Mouse (Mus musculus) lung, embryonic 15.5 days (tissue): ENCODE results near the gene Zkscan8. TPM values are rescaled to one million over a fixed set of nuclear protein-coding genes. Genes with fewer than 3 reads are reported as not detected.
"Not testable (repeated sequence)": the region's sequence is repeated elsewhere in the genome, so short reads cannot be mapped to it uniquely, and the experiment has no call there.

Source experiments
- ATAC-seq: fragments of 200-750 bp; cut with Nextera tagmentation; 2 replicates; pipeline ENCODE4 v1.8.0; 2017; ENCODE audit warnings: moderate number of reproducible peaks, borderline replicate concordance; ENCODE audit not compliant: low FRiP score, low TSS enrichment; ENCODE audit errors: extremely low read depth
- H3K27ac ChIP-seq: fragments of 300-500 bp; sonication (generic); 2 replicates; pipeline ENCODE4 v1.5.1; 2015; ENCODE audit warnings: moderate library complexity, mild to moderate bottlenecking, inconsistent platforms
- H3K27me3 ChIP-seq: fragments of 300-500 bp; sonication (generic); 2 replicates; pipeline ENCODE4 v1.6.1; 2015; ENCODE audit warnings: inconsistent platforms
- H3K36me3 ChIP-seq: fragments of 300-500 bp; sonication (generic); 2 replicates; pipeline ENCODE4 v1.6.1; 2015; ENCODE audit warnings: inconsistent platforms
- H3K4me1 ChIP-seq: fragments of 300-500 bp; sonication (generic); 2 replicates; pipeline ENCODE4 v1.6.1; 2015; ENCODE audit warnings: inconsistent platforms
- H3K4me2 ChIP-seq: fragments of 300-500 bp; sonication (generic); 2 replicates; pipeline ENCODE4 v1.6.1; 2015; ENCODE audit warnings: inconsistent platforms, mild to moderate bottlenecking, moderate library complexity
- H3K4me3 ChIP-seq: fragments of 300-500 bp; sonication (generic); 2 replicates; pipeline ENCODE4 v1.5.1; 2015; ENCODE audit warnings: mild to moderate bottlenecking, inconsistent platforms
- H3K9ac ChIP-seq: fragments of 300-500 bp; sonication (generic); 2 replicates; pipeline ENCODE4 v1.6.1; 2015; ENCODE audit warnings: inconsistent platforms
- H3K9me3 ChIP-seq: fragments of 300-500 bp; sonication (generic); 2 replicates; pipeline ENCODE4 v1.6.1; 2016; ENCODE audit warnings: inconsistent platforms
- WGBS: fragments of 180-500 bp; shearing (Covaris S2); methylation state at CpG from one replicate; pipeline ENCODE4 v1.1.7; 2015; 5-methylcytosine and 5-hydroxymethylcytosine counted together
- polyA plus RNA-seq: library from polyadenylated mRNA; unstranded; fragments of >200 nt; fragmentation: Nextera tagmentation; extraction: Ambion mirVana; gene quantifications from 2 replicates; pipeline ENCODE4 v1.2.1, GENCODE M21; 2015

The Zkscan8 gene
- polyA plus RNA-seq, 1 experiment from 2014 or later, result 6.8 TPM

DNA sequence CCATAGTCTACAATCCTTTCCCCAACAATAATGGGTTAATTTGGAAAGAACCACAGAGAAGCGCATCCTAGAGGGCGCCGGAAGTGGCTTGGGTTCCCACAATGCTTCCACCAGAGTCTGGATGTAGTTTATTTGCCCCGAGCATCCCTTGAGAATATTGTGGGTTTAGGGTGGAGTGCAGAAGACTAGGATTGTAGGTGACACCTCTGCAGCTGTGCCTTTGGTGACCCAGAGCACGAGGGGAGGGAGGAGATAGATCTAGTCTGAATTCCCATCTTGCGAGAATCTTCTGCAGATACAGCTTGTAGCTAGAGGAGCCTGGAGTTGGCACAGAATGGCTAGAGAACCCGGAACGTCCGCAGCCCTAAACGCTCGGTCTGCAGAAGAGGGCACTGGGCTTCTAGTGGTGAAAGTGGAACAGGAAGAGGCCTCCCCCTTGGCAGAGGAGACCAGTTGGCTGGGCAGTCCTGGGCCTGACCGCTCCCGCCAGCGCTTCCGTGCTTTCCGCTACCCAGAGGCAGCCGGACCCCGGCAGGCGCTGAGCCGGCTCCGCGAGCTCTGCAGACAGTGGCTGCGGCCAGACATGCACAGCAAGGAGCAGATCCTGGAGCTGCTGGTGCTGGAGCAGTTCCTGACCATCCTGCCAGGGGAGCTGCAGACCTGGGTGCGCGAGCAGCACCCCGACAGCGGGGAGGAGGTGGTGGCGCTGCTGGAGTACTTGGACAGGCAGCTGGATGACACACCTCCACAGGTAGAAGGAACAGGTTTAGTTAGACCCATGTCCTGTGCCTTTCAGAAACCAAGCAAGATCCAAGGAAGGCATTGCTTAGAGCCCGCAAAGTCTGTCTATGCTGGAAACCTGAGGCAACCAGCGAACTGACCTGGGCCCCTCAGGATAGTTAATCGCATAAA, 51.9 kb downstream of the Zkscan8 start, which contains the start of the genes Zkscan4 and Gm10065:
Gene Zkscan4 (plus strand): TSS at position 149 of the 912 bp plus-strand sequence.
Gene Gm10065 (minus strand): TSS at position 683 of the 912 bp plus-strand sequence.
- Histone ChIP-seq H3K9ac (peak within 1 kb of the TSS; percentile 50), H3K27ac (peak within 1 kb of the TSS; percentile 64), H3K4me2 (peak within 1 kb of the TSS; percentile 59), H3K4me3 (peak within 1 kb of the TSS; percentile 45)
- H3K36me3 ChIP-seq, H3K4me1 ChIP-seq, H3K27me3 ChIP-seq, H3K9me3 ChIP-seq: not testable (repeated sequence)
- WGBS, result 6% methylated on average over 28 of the region's 31 CpGs
- ATAC-seq, result peak; percentile 89

DNA sequence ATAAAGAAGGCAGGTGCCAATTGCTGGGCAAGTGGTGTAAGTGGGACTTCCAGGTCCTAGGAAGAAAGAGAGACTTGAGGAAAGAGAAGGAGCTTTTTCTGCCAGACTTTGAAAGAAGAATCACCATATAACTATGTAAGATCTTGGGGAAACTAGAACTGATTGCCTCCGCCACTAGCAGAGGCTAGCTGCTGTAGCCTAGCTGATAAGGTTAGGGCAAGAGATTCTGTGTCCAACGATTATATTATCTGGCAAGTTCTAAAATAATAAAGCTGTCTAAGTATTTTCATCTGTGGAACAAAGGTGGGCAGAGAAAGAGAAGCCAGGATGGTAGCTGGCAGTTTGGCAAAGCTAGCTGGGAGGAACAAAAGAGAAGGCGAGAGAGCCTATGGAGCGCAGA, 58.5 kb downstream of the Zkscan8 start:
- ATAC-seq, result no peak
- no peak overlapping the region for H3K4me3 ChIP-seq
- no peaks in the 10 kb centered on the region for H3K9me3 ChIP-seq
- no peak overlapping the region for H3K27ac ChIP-seq
- H3K36me3 ChIP-seq, result no peaks in the 10 kb centered on the region
- H3K27me3 ChIP-seq, result no peaks in the 10 kb centered on the region
- H3K9ac ChIP-seq, result no peak overlapping the region
- no peak overlapping the region for H3K4me2 ChIP-seq
- H3K4me1 ChIP-seq, result peaks cover 10% of the 10 kb centered on the region; the same call in 1 of the 2 replicates
- 37% methylated on average over 4 of the region's 4 CpGs for WGBS

DNA sequence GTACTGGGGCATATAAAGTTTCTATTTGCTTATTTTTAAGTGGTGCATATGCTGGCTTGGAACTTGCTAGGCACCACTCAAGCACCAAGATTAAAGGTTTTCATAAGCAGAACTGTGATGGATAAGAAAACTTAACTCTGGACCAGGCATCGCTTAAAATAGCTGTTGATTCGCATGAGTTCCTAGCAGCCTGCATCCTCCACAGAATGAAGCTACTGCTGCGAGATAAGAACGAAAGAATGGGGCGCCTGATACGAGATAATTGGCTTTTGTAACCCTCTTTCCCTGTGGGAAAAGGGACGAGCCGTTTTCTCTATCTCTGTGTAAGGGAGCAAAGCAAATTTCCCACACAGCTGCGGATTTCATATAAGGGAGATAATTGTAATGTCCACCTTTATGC, 61.8 kb downstream of the Zkscan8 start:
- H3K27ac ChIP-seq, result no peak overlapping the region
- no peak overlapping the region for H3K4me3 ChIP-seq
- no peaks in the 10 kb centered on the region for H3K27me3 ChIP-seq
- H3K4me2 ChIP-seq, result peak overlapping the region; percentile 98
- H3K4me1 ChIP-seq, result peaks cover 10% of the 10 kb centered on the region; the same call in 1 of the 2 replicates
- H3K36me3 ChIP-seq, result no peaks in the 10 kb centered on the region
- WGBS, result 22% methylated on average over 9 of the region's 9 CpGs
- H3K9me3 ChIP-seq, result no peaks in the 10 kb centered on the region
- H3K9ac ChIP-seq, result no peak overlapping the region
- no peak for ATAC-seq

DNA sequence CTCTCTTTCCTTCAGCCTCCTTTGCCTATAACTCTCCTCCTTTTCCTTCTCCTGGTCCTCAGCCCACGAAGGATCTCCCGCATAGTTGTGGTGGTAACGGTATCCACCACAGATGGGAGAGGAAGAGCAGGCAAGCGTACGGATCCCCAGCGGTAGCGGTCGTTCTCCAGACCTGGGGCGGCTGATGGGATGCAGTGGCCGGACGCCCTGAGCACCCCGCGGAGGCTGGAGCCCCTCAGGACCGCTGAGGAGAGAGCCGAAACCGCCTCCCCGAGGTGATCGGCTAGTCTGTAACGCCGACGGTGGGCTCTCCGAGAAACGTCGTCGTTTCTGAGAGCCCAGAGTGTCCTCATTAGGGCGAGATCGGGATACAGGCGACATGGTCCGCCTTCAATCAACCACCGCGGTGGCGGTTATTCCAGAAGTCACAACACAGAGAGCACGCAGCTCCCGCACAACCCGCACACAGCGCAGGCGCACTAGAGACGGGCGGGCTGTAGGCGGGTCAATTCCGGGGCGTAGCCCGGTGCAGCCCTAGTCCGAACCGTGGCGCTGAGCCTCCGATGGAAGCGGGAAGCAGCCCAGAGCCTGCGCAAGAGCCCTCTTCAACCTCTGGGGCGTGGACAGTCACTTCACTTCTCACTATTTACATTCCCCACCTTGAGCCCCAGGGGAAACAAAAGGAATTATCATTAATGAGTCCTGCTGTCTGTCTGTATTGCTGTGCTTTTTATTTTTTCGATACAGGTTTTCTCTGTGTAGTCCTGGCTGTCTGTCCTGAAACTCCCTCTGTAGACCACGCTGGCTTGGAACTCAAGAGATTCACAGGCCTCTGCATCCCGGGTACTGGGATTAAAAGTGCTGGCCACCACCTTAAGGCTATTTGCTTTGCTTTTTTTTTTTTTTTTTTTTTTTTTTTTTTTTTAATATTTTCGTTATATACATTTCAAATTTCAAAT, 62.6 kb downstream of the Zkscan8 start, which contains the start of gene Nkapl:
Gene Nkapl (minus strand): TSS at position 449 of the 959 bp plus-strand sequence.
- Histone ChIP-seq H3K9ac (peak within 1 kb of the TSS; percentile 49), H3K36me3 (no peaks in the 10 kb centered on the region), H3K9me3 (no peaks in the 10 kb centered on the region), H3K27ac (peak within 1 kb of the TSS; percentile 38), H3K4me2 (peak within 1 kb of the TSS; percentile 98), H3K4me3 (peak within 1 kb of the TSS; percentile 60), H3K4me1 (peaks cover 10% of the 10 kb centered on the region; the same call in 1 of the 2 replicates), H3K27me3 (no peaks in the 10 kb centered on the region)
- ATAC-seq, result peak; percentile 98
- WGBS, result 1% methylated on average over 54 of the region's 54 CpGs

DNA sequence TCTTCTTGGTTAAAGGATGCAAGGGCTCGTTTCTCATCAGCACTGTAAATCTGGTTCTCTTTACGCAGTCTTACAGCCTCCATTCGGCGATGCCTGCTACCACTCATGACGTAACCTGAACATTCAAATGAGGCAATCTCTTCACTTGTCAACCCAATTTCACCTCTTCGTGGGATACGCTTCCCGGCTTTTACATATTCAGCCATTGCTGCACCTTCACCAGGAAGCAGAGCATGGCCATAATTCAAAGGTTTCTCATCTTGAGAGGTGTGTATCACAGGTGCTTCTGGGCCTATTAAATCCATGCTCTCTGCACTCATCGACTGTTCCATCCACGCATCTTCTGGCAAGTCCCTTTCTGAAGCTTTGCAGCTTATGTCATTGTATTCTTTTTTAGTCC, 63.6 kb downstream of the Zkscan8 start:
- Histone ChIP-seq H3K9ac (no peak overlapping the region), H3K4me2 (no peak overlapping the region), H3K4me3 (no peak overlapping the region), H3K36me3 (no peaks in the 10 kb centered on the region), H3K27ac (no peak overlapping the region), H3K9me3 (no peaks in the 10 kb centered on the region), H3K27me3 (no peaks in the 10 kb centered on the region), H3K4me1 (peaks cover 10% of the 10 kb centered on the region; the same call in 1 of the 2 replicates)
- ATAC-seq, result no peak
- 82% methylated on average over 10 of the region's 10 CpGs for WGBS

Other genes starting within 250 kb of the Zkscan8 start
- gene Gpx5, start 238.4 kb downstream of the Zkscan8 start, polyA plus RNA-seq, result not detected in 2 replicates
- gene Gpx6, start 219.0 kb downstream of the Zkscan8 start, polyA plus RNA-seq, result not detected in 2 replicates
- not detected in 2 replicates for gene Olfr1367, start 184.2 kb downstream of the Zkscan8 start, polyA plus RNA-seq
- gene Zscan12, start 168.3 kb downstream of the Zkscan8 start, polyA plus RNA-seq, result 12.6 and 13.3 TPM in 2 replicates
- 83.4 and 90.4 TPM in 2 replicates for gene Zkscan3, start 128.4 kb downstream of the Zkscan8 start, polyA plus RNA-seq
- gene Pgbd1, start 90.1 kb downstream of the Zkscan8 start, polyA plus RNA-seq, result 2.8 and 3.0 TPM in 2 replicates
- 31.3 and 33.8 TPM in 2 replicates for gene Zscan26, start 77.4 kb downstream of the Zkscan8 start, polyA plus RNA-seq
- gene Nkapl, start 62.6 kb downstream of the Zkscan8 start, polyA plus RNA-seq, result 3.1 and 3.8 TPM in 2 replicates
- gene Zkscan4, start 52.2 kb downstream of the Zkscan8 start, polyA plus RNA-seq, result 3.4 TPM in 2 replicates
- not detected in 2 replicates for gene Gm10065, start 51.7 kb downstream of the Zkscan8 start, polyA plus RNA-seq
- gene AK157302, start 35.9 kb downstream of the Zkscan8 start, polyA plus RNA-seq, result 0.29 and 0.31 TPM in 2 replicates
- gene Gm11273, start 29.7 kb downstream of the Zkscan8 start, polyA plus RNA-seq, result 4.9 and 6.1 TPM in 2 replicates
- gene Olfr1366, start 11.7 kb upstream of the Zkscan8 start, polyA plus RNA-seq, result 0.10 and 0.26 TPM in 2 replicates
- 0.04 TPM in 1 of 2 replicates, not detected in the other for gene Olfr1535, start 28.8 kb upstream of the Zkscan8 start, polyA plus RNA-seq
- gene Olfr1364, start 50.6 kb upstream of the Zkscan8 start, polyA plus RNA-seq, result not detected in 2 replicates
- not detected in 2 replicates for gene Olfr1362, start 82.9 kb upstream of the Zkscan8 start, polyA plus RNA-seq
- not detected in 2 replicates for gene Olfr11, start 111.4 kb upstream of the Zkscan8 start, polyA plus RNA-seq
- not detected in 2 replicates for gene Olfr1361, start 132.3 kb upstream of the Zkscan8 start, polyA plus RNA-seq
- gene Olfr1360, start 146.3 kb upstream of the Zkscan8 start, polyA plus RNA-seq, result not detected in 2 replicates
- not detected in 2 replicates for gene Olfr1359, start 167.0 kb upstream of the Zkscan8 start, polyA plus RNA-seq
- gene Hist1h2bl, start 185.0 kb upstream of the Zkscan8 start, polyA plus RNA-seq, result 2.0 and 3.0 TPM in 2 replicates
- gene Hist1h2ai, start 185.3 kb upstream of the Zkscan8 start, polyA plus RNA-seq, result 25.5 and 29.4 TPM in 2 replicates
- gene Hist1h3h, start 186.5 kb upstream of the Zkscan8 start, polyA plus RNA-seq, result 11.8 and 14.4 TPM in 2 replicates
- gene Hist1h2bm, start 190.9 kb upstream of the Zkscan8 start, polyA plus RNA-seq, result 4.5 and 5.5 TPM in 2 replicates
- 1.8 and 3.1 TPM in 2 replicates for gene Hist1h4j, start 203.9 kb upstream of the Zkscan8 start, polyA plus RNA-seq
- 3.1 and 6.3 TPM in 2 replicates for gene Hist1h4k, start 219.4 kb upstream of the Zkscan8 start, polyA plus RNA-seq
- 43.1 and 47.1 TPM in 2 replicates for gene Hist1h2ak, start 222.7 kb upstream of the Zkscan8 start, polyA plus RNA-seq
- gene Hist1h2bn, start 223.0 kb upstream of the Zkscan8 start, polyA plus RNA-seq, result 5.5 and 6.1 TPM in 2 replicates
- gene Hist1h1b, start 249.5 kb upstream of the Zkscan8 start, polyA plus RNA-seq, result 41.4 and 42.0 TPM in 2 replicates